Mouse (Mus musculus): ENCODE results near the gene Zfp273. TPM values are rescaled to one million over a fixed set of nuclear protein-coding genes. Genes with fewer than 3 reads are reported as not detected.

The Zfp273 gene
- 1 to 10 TPM; 4.0 to 8.7 TPM for polyA plus RNA-seq (2017; shearing (Covaris generic))

GRCm38 (mm10) chr13:67813710-67814660, at the start of gene Zfp273:
Gene Zfp273 (plus strand): TSS chr13:67813740.

GRCm38 (mm10) chr13:67779265-67780221, 34.0 kb upstream of the Zfp273 start, which contains the start of gene Zfp493:
Gene Zfp493 (plus strand): TSS chr13:67779693.

DNA sequence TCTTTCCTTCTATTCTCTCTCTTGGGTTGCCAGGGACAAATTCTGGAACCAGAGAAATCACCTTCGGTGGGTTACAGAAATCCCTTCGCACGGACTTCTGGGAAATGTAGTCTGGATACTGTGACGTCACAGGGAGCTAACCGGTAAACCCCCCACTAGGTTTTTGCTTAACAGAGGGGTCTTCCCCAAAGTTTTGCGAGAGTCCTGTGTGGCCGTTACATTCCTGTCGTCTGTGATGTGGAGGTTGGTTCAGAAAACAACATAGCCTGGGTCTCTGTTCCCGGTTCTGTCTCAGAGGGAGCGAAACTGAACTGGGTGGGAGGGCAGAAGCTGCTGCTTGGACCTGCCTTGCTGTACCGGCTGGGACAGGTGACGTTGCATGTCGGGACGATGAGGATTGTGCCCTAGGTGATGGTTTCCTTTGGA, 17.4 kb downstream of the Zfp273 start, which contains the start of gene Gm10037:
Gm10037 (plus strand) TSS at position 196 of the 426 bp plus-strand sequence.

GRCm38 (mm10) chr13:67863026-67863425, 49.5 kb downstream of the Zfp273 start, which contains the start of gene BC048507:
Gene BC048507 (plus strand): TSS chr13:67863326.

Other genes starting within 250 kb of the Zfp273 start
- gene Zfp729b, start 204.0 kb upstream of the Zfp273 start, polyA plus RNA-seq (2017; shearing (Covaris generic)) = 1 to 10 TPM; 5.5 to 5.8 TPM
- gene Gm49345, start 176.0 kb upstream of the Zfp273 start, polyA plus RNA-seq (2017; shearing (Covaris generic)) = 1 to 10 TPM; 1.0 to 3.9 TPM
- 1 to 10 TPM; 6.9 to 8.2 TPM for gene Zfp729a, start 175.9 kb upstream of the Zfp273 start, polyA plus RNA-seq (2017; shearing (Covaris generic))
- gene Zfp738, start 126.7 kb upstream of the Zfp273 start, polyA plus RNA-seq (2017; shearing (Covaris generic)) = 10 to 100 TPM; 20.8 to 23.2 TPM
- gene Zfp65, start 84.6 kb upstream of the Zfp273 start, polyA plus RNA-seq (2017; shearing (Covaris generic)) = 1 to 10 TPM; 5.8 to 6.7 TPM
- 1 to 10 TPM; 8.2 to 9.0 TPM for gene Zfp85, start 58.5 kb upstream of the Zfp273 start, polyA plus RNA-seq (2017; shearing (Covaris generic))
- 1 to 10 TPM in 1 of 2 experiments, under 1 TPM in 1; 0.90 to 1.2 TPM for gene Zfp493, start 34.0 kb upstream of the Zfp273 start, polyA plus RNA-seq (2017; shearing (Covaris generic))
- 1 to 10 TPM in 1 of 2 experiments, not detected in 1; 2.2 TPM for gene Gm10037, start 17.4 kb downstream of the Zfp273 start, polyA plus RNA-seq (2017; shearing (Covaris generic))
- gene BC048507, start 49.6 kb downstream of the Zfp273 start, polyA plus RNA-seq (2017; shearing (Covaris generic)) = 1 to 10 TPM in 1 of 2 experiments, under 1 TPM in 1; 0.59 to 4.2 TPM